Mouse (Mus musculus): ENCODE results near the gene Fyb2. TPM values are rescaled to one million over a fixed set of nuclear protein-coding genes. Genes with fewer than 3 reads are reported as not detected.

The Fyb2 gene
- total and polyA plus RNA-seq, 2 experiments from 2014 or later, result 0.05 to 0.21 TPM

GRCm38 (mm10) chr4:104911685-104912084 is 1.6 kb upstream of the Fyb2 start:
- Histone ChIP-seq H3K4me3 (ENCODE audit: low read length) (no peak overlapping the region), H3K27ac (no peak overlapping the region), H3K9ac (replicated peaks; ENCODE audit: low read length) (no peak overlapping the region), H3K9me3 (ENCODE audit: low read length) (no peaks in the 10 kb centered on the region), H3K27me3 (ENCODE audit: insufficient read depth, low read length) (no peaks in the 10 kb centered on the region), H3K4me2 (ENCODE audit: low read depth, low read length) (no peak overlapping the region), H3K36me3 (ENCODE audit: insufficient read depth, low read length) (no peaks in the 10 kb centered on the region), H3K4me1 (ENCODE audit: insufficient read depth, low read length) (no peaks in the 10 kb centered on the region)
- ATAC-seq (peak; percentile 43; the same call in 1 of the 2 replicates), DNase-seq (ENCODE audit: low spot score) (peak; percentile 74)
- peak; percentile 82 for TF ChIP-seq CTCF (IDR thresholded peaks at IDR 0.05; ENCODE audit: low read depth)
- WGBS, result 44% methylated on average over 7 of the region's 7 CpGs

DNA sequence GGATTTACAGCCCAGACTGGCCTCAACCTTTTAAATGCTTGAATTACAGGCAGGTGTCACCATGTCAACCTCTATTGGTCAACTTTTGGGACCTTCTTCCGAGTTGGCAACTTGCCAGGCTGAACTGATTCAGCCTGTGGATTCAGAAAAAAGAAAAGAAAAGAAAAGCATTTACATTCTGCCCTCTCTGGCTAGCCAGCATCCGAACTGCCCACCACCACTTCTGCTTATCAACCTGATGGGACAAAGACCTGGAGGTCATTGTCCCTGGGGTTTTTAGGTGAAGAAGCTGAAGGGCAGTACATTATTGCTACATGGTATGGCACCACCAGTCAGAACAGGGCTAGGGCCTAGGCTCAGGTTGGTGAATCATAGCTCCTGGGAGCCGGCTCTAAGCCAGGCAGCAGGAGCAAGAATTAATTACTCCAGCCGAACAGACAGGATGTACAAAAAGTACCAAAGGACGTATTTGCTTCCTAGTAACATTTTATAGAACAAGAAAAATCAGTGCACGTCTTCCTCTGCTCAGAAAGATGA is 1.5 kb downstream of the Fyb2 start:
- Histone ChIP-seq H3K27ac (no peak overlapping the region), H3K9me3 (ENCODE audit: low read length) (no peaks in the 10 kb centered on the region), H3K4me3 (ENCODE audit: low read length) (no peak overlapping the region), H3K4me1 (ENCODE audit: insufficient read depth, low read length) (no peaks in the 10 kb centered on the region), H3K27me3 (ENCODE audit: insufficient read depth, low read length) (no peaks in the 10 kb centered on the region), H3K4me2 (ENCODE audit: low read depth, low read length) (no peak overlapping the region), H3K36me3 (ENCODE audit: insufficient read depth, low read length) (no peaks in the 10 kb centered on the region), H3K9ac (replicated peaks; ENCODE audit: low read length) (no peak overlapping the region)
- 59% methylated on average over 6 of the region's 6 CpGs for WGBS
- TF ChIP-seq CTCF (IDR thresholded peaks at IDR 0.05; ENCODE audit: low read depth), result no peak
- DNase-seq (ENCODE audit: low spot score) (no peak), ATAC-seq (no peak)

DNA sequence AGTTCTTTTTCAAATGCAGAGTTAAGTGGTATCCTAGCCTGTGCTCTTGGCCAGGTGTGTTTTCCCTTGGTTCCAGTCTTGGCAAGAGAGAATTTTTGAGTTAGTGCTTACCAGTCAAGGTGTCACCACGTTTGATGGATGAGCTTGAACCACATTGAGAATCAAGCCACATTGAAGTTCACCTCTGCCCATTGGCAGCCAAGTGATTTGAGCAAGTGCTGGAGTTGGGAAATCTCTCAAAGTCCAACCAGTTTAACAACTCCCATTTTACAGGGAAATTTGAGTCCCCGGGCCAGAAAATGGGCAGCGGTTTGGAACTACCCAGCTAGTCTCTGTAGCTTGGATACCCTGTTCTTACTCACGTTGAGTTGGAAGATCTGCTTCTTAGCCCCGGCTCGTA is 4.8 kb downstream of the Fyb2 start:
- Histone ChIP-seq H3K4me3 (ENCODE audit: low read length) (no peak overlapping the region), H3K36me3 (ENCODE audit: insufficient read depth, low read length) (no peaks in the 10 kb centered on the region), H3K4me1 (ENCODE audit: insufficient read depth, low read length) (no peaks in the 10 kb centered on the region), H3K9me3 (ENCODE audit: low read length) (no peaks in the 10 kb centered on the region), H3K27ac (no peak overlapping the region), H3K4me2 (ENCODE audit: low read depth, low read length) (no peak overlapping the region), H3K9ac (replicated peaks; ENCODE audit: low read length) (no peak overlapping the region), H3K27me3 (ENCODE audit: insufficient read depth, low read length) (no peaks in the 10 kb centered on the region)
- TF ChIP-seq CTCF (IDR thresholded peaks at IDR 0.05; ENCODE audit: low read depth), result no peak
- 85% methylated on average over 6 of the region's 6 CpGs for WGBS
- DNase-seq (ENCODE audit: low spot score) (no peak), ATAC-seq (no peak)

DNA sequence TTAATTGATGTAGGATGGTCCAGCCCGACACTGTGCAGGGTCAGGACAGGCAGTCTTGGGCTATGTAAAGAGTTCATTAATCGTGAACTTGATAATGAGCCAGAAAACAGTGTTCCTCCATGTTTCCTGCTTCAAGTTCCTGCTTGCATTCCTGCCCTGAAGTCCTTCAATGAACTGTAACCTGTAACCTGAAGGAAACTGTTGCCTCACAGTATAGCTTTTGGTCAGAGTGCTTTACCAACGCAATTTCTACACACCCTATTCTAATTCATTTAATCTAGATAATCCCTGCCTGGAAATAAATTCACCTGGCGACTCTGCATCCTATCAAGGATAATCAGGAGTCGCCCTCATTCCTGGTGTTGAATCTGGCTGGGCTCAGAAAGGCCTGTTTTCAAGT is 12.1 kb downstream of the Fyb2 start:
- no peak overlapping the region for H3K27ac ChIP-seq
- no peak for DNase-seq (ENCODE audit: low spot score)
- H3K27me3 ChIP-seq (ENCODE audit: insufficient read depth, low read length), result no peaks in the 10 kb centered on the region
- WGBS, result 86% methylated on average over 5 of the region's 5 CpGs
- H3K4me1 ChIP-seq (ENCODE audit: insufficient read depth, low read length), result no peaks in the 10 kb centered on the region
- no peaks in the 10 kb centered on the region for H3K36me3 ChIP-seq (ENCODE audit: insufficient read depth, low read length)
- no peak overlapping the region for H3K4me3 ChIP-seq (ENCODE audit: low read length)
- no peak overlapping the region for H3K4me2 ChIP-seq (ENCODE audit: low read depth, low read length)
- ATAC-seq, result no peak
- no peak for TF ChIP-seq CTCF (IDR thresholded peaks at IDR 0.05; ENCODE audit: low read depth)
- no peak overlapping the region for H3K9ac ChIP-seq (replicated peaks; ENCODE audit: low read length)
- no peaks in the 10 kb centered on the region for H3K9me3 ChIP-seq (ENCODE audit: low read length)

- Histone ChIP-seq H3K9me3 (ENCODE audit: low read length) (no peaks in the 10 kb centered on the region), H3K4me2 (ENCODE audit: low read depth, low read length) (no peak overlapping the region), H3K36me3 (ENCODE audit: insufficient read depth, low read length) (no peaks in the 10 kb centered on the region), H3K4me1 (ENCODE audit: insufficient read depth, low read length) (no peaks in the 10 kb centered on the region), H3K9ac (replicated peaks; ENCODE audit: low read length) (no peak overlapping the region), H3K4me3 (ENCODE audit: low read length) (no peak overlapping the region), H3K27ac (no peak overlapping the region), H3K27me3 (ENCODE audit: insufficient read depth, low read length) (no peaks in the 10 kb centered on the region)
- 89% methylated on average over 7 of the region's 7 CpGs for WGBS
- no peak for TF ChIP-seq CTCF (IDR thresholded peaks at IDR 0.05; ENCODE audit: low read depth)
- DNase-seq (ENCODE audit: low spot score) (no peak), ATAC-seq (no peak)
Measured at GRCm38 (mm10) chr4:104929165-104929564, 15.9 kb downstream of the Fyb2 start.

DNA sequence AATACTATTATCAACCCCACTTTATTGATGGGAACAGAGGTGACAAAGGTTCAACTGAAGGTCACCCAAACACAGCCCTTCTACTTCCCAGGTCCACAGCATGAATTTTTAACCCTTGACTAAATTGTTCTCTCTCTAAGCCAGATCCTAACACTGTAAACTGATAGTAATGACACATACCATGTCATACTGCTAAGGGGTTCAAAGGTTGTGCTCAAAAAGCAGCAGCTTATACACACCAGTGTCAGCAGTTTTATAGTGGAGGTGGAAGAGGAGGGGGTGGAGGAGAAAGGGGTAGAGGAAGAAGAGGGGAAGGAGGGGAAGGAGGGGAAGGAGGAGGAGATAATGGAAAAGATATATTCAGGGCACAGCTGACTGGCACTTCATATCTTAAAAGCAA is 20.4 kb downstream of the Fyb2 start:
- Histone ChIP-seq H3K27me3 (ENCODE audit: insufficient read depth, low read length) (no peaks in the 10 kb centered on the region), H3K4me3 (ENCODE audit: low read length) (no peak overlapping the region), H3K4me1 (ENCODE audit: insufficient read depth, low read length) (no peaks in the 10 kb centered on the region), H3K4me2 (ENCODE audit: low read depth, low read length) (no peak overlapping the region), H3K9ac (replicated peaks; ENCODE audit: low read length) (no peak overlapping the region), H3K36me3 (ENCODE audit: insufficient read depth, low read length) (no peaks in the 10 kb centered on the region), H3K27ac (no peak overlapping the region), H3K9me3 (ENCODE audit: low read length) (no peaks in the 10 kb centered on the region)
- no peak for TF ChIP-seq CTCF (IDR thresholded peaks at IDR 0.05; ENCODE audit: low read depth)
- no peak for DNase-seq (ENCODE audit: low spot score)
- ATAC-seq, result no peak

DNA sequence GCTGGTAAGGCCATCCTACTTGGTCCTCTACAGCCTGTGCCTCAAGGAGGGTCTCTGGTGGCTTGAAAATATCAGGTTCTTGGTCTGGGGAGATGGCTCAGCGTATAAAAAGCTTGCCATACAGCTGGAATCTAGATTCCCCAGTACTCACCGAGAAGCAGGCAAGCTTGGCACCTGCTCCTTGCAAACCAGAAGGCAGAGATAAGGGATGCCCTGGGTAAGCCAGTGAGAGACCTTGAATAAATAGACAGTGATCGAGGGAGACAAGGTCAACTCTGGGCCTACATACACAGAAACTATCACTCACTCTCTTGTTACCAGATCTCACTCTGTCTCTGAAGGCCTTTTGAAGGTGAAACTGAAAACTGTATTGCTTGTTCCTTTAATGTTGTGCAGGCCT is 21.7 kb downstream of the Fyb2 start:
- no peak for ATAC-seq

More for the DNA sequence above, 21.7 kb downstream of the Fyb2 start:
- no peak for TF ChIP-seq CTCF (IDR thresholded peaks at IDR 0.05; ENCODE audit: low read depth)
- no peaks in the 10 kb centered on the region for H3K27me3 ChIP-seq (ENCODE audit: insufficient read depth, low read length)
- H3K4me1 ChIP-seq (ENCODE audit: insufficient read depth, low read length), result no peaks in the 10 kb centered on the region
- no peak overlapping the region for H3K4me2 ChIP-seq (ENCODE audit: low read depth, low read length)
- H3K9me3 ChIP-seq (ENCODE audit: low read length), result no peaks in the 10 kb centered on the region
- no peak overlapping the region for H3K4me3 ChIP-seq (ENCODE audit: low read length)
- WGBS, result 71% methylated on average over 3 of the region's 3 CpGs
- H3K36me3 ChIP-seq (ENCODE audit: insufficient read depth, low read length), result no peaks in the 10 kb centered on the region
- no peak for DNase-seq (ENCODE audit: low spot score)
- no peak overlapping the region for H3K9ac ChIP-seq (replicated peaks; ENCODE audit: low read length)
- H3K27ac ChIP-seq, result no peak overlapping the region
